Mouse (Mus musculus) heart, embryonic 10.5 days (tissue): ENCODE results near the gene Laptm5. TPM values are rescaled to one million over a fixed set of nuclear protein-coding genes. Genes with fewer than 3 reads are reported as not detected.

Experiments
- DNase-seq: peaks from one replicate; pipeline ENCODE4 v3.0.0-alpha.2; 2017; ENCODE audit warnings: low spot score
- H3K27ac ChIP-seq: fragments of 300-500 bp; sonication (generic); 2 replicates; pipeline ENCODE4 v1.5.1; 2016; ENCODE audit warnings: mild to moderate bottlenecking
- H3K27me3 ChIP-seq: fragments of 300-500 bp; sonication (generic); 2 replicates; pipeline ENCODE4 v1.6.1; 2016; ENCODE audit warnings: mild to moderate bottlenecking; ENCODE audit not compliant: poor library complexity, insufficient read depth, severe bottlenecking
- H3K36me3 ChIP-seq: fragments of 300-500 bp; sonication (generic); 2 replicates; pipeline ENCODE4 v1.6.1; 2016; ENCODE audit warnings: mild to moderate bottlenecking, moderate library complexity
- H3K4me1 ChIP-seq: fragments of 300-500 bp; sonication (generic); 2 replicates; pipeline ENCODE4 v1.6.1; 2016; ENCODE audit warnings: mild to moderate bottlenecking
- H3K4me3 ChIP-seq: fragments of 300-500 bp; sonication (generic); 2 replicates; pipeline ENCODE4 v1.5.1; 2016; ENCODE audit warnings: mild to moderate bottlenecking, moderate library complexity
- H3K9me3 ChIP-seq: fragments of 300-500 bp; sonication (generic); 2 replicates; pipeline ENCODE4 v1.6.1; 2016; ENCODE audit warnings: mild to moderate bottlenecking, moderate library complexity
- WGBS: fragments of 180-500 bp; shearing (Covaris S2); methylation state at CpG from one replicate; pipeline ENCODE4 v1.1.7; 2016; 5-methylcytosine and 5-hydroxymethylcytosine counted together
- polyA plus RNA-seq: library from polyadenylated mRNA; unstranded; fragments of >200 nt; fragmentation: Nextera tagmentation; extraction: Ambion mirVana; gene quantifications from 2 replicates; pipeline ENCODE4 v1.2.1, GENCODE M21; 2016

The Laptm5 gene
- polyA plus RNA-seq, 1 experiment from 2014 or later = 19.5 TPM

DNA sequence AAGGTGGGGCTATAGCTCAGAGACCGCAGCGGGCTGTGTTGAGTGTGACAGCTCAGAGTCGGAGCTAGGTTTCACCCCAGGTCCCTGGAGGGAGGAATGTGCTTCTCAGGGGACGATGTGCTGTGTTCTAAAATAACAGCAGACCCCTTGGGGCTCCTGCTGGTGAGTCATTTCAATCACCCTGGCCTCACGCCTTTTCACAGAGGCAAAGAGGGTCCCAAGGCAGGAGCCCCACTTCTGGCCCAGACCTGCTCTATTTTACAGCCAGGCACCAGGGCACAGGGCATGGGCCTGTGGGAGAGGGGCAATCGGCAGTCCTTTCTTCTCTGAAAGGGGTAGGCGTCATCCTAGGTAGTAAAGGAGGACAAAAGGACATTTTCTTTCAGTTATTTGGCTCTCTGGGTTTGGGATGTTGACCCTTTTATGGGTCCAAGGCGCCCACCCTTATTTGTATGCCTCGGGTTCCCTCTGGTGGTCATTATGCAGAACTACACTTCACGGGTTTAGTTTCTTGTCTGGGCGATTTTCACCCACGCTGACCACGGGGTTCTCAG lies 34.2 kb downstream of the Laptm5 start:
- WGBS = 20% methylated on average over 13 of the region's 13 CpGs
- DNase-seq = no peak
- peaks cover 22% of the 10 kb centered on the region for H3K4me1 ChIP-seq
- peaks cover 59% of the 10 kb centered on the region for H3K27me3 ChIP-seq
- no peaks in the 10 kb centered on the region for H3K36me3 ChIP-seq
- no peak overlapping the region for H3K4me3 ChIP-seq
- no peak overlapping the region for H3K27ac ChIP-seq
- no peaks in the 10 kb centered on the region for H3K9me3 ChIP-seq

- no peaks in the 10 kb centered on the region for H3K9me3 ChIP-seq
- 79% methylated on average over 35 of the region's 35 CpGs for WGBS
- no peak overlapping the region for H3K4me3 ChIP-seq
- H3K36me3 ChIP-seq = no peaks in the 10 kb centered on the region
- 0 out of 2 replicates have a peak, but pooled peaks cover 9% of the 10 kb centered on the region for H3K4me1 ChIP-seq
- H3K27ac ChIP-seq = no peak overlapping the region
- no peak for DNase-seq
- H3K27me3 ChIP-seq = peaks cover 46% of the 10 kb centered on the region
Observed at GRCm38 (mm10) chr4:130949821-130950384, 37.0 kb downstream of the Laptm5 start.

DNA sequence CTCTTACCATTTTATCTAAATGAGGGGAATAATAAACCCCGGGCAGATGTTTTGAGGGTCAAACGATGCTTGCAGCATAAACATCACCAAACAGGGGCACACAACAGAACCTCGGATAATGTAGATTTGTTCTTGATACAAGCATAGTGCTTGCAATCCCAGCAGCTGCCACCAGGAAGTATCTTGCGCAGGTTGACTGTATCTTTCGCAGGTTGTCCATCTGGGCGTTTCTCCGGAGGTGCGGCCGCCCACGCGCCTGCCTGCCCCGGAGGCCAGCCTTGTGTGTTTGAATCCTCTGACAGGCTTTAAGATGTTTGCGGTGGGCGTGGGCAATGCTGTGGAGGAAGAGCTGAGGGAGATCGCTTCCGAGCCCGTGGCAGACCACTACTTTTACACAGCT lies 39.6 kb downstream of the Laptm5 start:
- H3K4me1 ChIP-seq = 0 out of 2 replicates have a peak, but pooled peaks cover 4% of the 10 kb centered on the region
- no peak overlapping the region for H3K4me3 ChIP-seq
- H3K27ac ChIP-seq = no peak overlapping the region
- 37% methylated on average over 17 of the region's 17 CpGs for WGBS
- no peaks in the 10 kb centered on the region for H3K9me3 ChIP-seq
- DNase-seq = no peak
- H3K36me3 ChIP-seq = no peaks in the 10 kb centered on the region
- H3K27me3 ChIP-seq = peaks cover 41% of the 10 kb centered on the region; the same call in 1 of the 2 replicates

- Histone ChIP-seq H3K36me3 (no peaks in the 10 kb centered on the region), H3K9me3 (no peaks in the 10 kb centered on the region), H3K27ac (no peak overlapping the region), H3K4me1 (0 out of 2 replicates have a peak, but pooled peaks cover 4% of the 10 kb centered on the region), H3K4me3 (no peak overlapping the region), H3K27me3 (peaks cover 36% of the 10 kb centered on the region; the same call in 1 of the 2 replicates)
- no peak for DNase-seq
- WGBS = 84% methylated on average over 10 of the region's 10 CpGs
Observed at GRCm38 (mm10) chr4:130957156-130957555, 44.2 kb downstream of the Laptm5 start.

- no peak for DNase-seq
- Histone ChIP-seq H3K9me3 (no peaks in the 10 kb centered on the region), H3K36me3 (no peaks in the 10 kb centered on the region), H3K4me3 (no peak overlapping the region), H3K27me3 (peaks cover 36% of the 10 kb centered on the region; the same call in 1 of the 2 replicates), H3K27ac (no peak overlapping the region), H3K4me1 (0 out of 2 replicates have a peak, but pooled peaks cover 4% of the 10 kb centered on the region)
- 65% methylated on average over 5 of the region's 5 CpGs for WGBS
Observed at GRCm38 (mm10) chr4:130958812-130959211, 45.9 kb downstream of the Laptm5 start.

DNA sequence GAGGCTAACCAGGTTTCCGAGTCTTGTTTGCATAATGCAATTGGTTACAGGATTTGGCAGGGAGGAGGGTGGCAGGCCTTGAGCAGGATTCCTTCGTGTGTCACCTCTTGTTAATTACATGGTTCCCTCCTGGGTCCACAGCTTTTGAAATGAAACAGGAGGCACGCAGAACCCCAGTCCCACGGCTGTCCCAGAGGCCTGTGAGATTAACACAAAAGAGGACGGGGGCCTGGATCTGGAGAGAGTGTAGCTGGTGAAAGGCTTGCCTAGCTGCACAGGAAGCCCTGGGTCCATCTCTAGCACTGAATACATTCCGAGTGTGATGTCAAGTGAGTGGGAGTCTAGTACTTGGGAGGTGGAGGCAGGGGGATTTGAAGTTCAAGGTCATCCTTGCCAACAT lies 46.8 kb downstream of the Laptm5 start:
- WGBS = 53% methylated on average over 6 of the region's 6 CpGs
- Histone ChIP-seq H3K9me3 (no peaks in the 10 kb centered on the region), H3K4me1 (0 out of 2 replicates have a peak, but pooled peaks cover 4% of the 10 kb centered on the region), H3K27me3 (peaks cover 27% of the 10 kb centered on the region; the same call in 1 of the 2 replicates), H3K36me3 (no peaks in the 10 kb centered on the region), H3K27ac (no peak overlapping the region), H3K4me3 (no peak overlapping the region)
- no peak for DNase-seq

DNA sequence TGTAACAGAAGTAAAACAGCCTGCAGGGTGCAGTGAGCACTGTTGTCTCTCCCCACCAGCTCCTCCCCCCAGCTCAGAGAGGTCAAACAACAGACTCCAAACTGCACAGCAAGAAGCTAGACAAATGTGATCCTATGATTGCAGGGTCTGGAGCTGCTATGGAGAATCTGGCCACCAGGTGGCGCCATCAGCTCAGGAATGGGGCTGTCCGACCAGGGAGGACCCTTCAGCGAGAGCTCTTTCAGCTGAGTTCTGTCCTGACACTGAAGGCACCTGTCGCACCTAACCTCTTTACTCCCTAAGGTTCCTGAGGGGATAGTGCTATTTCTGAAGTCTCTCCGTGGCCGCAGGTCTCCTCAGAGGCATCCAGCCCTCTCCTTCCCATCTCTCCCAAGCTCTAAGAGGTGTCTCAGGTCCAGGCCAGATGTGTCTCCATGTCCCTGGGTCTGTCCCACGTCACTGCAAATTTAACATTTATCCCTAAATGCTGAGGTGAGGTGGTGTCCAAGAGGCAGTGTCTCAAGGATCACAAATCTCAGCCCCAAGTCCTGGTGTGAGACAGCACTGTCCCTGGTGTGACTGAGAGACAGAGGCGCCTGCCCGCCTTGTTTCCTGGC lies 47.3 kb downstream of the Laptm5 start:
- Histone ChIP-seq H3K36me3 (no peaks in the 10 kb centered on the region), H3K27ac (no peak overlapping the region), H3K4me3 (no peak overlapping the region), H3K27me3 (peaks cover 23% of the 10 kb centered on the region; the same call in 1 of the 2 replicates), H3K4me1 (0 out of 2 replicates have a peak, but pooled peaks cover 4% of the 10 kb centered on the region), H3K9me3 (no peaks in the 10 kb centered on the region)
- 29% methylated on average over 9 of the region's 9 CpGs for WGBS
- peak; percentile 83 for DNase-seq

DNA sequence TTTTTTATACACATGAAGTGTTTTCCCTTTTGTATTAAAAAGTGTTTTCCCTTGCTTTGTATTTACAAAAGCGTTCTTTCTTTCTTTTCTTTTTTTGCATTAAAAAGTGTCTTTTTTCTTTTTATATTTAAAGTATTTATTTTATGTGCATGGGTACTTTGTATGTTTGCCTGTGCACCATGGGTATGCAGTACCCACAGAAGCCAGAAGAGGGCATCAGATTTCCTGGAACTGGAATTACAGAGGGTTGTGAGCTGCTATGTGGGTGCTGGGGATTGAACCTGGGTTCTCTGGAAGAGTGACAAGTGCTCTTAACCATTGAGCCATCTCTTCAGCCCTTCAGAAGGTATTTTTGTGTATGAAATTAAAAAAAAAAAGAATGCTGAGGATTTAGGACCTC lies 58.4 kb downstream of the Laptm5 start:
- Histone ChIP-seq H3K4me3 (no peak overlapping the region), H3K27ac (no peak overlapping the region), H3K9me3 (no peaks in the 10 kb centered on the region), H3K4me1 (no peaks in the 10 kb centered on the region), H3K27me3 (peaks cover 12% of the 10 kb centered on the region; the same call in 1 of the 2 replicates), H3K36me3 (no peaks in the 10 kb centered on the region)
- DNase-seq = no peak
- WGBS = 88% methylated on average over 1 of the region's 1 CpGs

DNA sequence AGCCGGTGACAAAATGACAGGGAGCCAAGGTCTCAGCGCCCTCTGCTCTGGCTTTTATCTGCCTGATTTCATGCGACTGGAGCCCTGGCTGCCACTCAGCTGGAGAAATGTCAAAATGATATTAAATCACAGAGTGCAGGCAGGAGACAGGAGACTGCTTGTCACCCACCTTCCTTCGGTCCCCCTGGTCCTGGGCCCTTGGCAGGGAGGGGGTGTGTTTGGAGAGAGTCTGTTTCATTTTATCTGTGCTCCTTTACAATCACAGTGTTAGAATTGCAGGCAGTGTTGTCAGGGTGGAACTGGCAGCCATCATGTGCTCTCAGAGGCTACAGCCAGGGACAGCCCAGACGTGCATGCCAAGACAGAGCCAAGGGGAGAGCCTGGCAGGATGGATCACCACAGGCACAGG lies 59.5 kb downstream of the Laptm5 start:
- H3K36me3 ChIP-seq = no peaks in the 10 kb centered on the region
- no peak overlapping the region for H3K4me3 ChIP-seq
- DNase-seq = no peak
- no peaks in the 10 kb centered on the region for H3K4me1 ChIP-seq
- 0 out of 2 replicates have a peak, but pooled peaks cover under 1% of the 10 kb centered on the region for H3K27me3 ChIP-seq
- no peaks in the 10 kb centered on the region for H3K9me3 ChIP-seq
- H3K27ac ChIP-seq = no peak overlapping the region
- 58% methylated on average over 5 of the region's 5 CpGs for WGBS

- DNase-seq = no peak
- Histone ChIP-seq H3K27ac (no peak overlapping the region), H3K4me1 (no peaks in the 10 kb centered on the region), H3K36me3 (no peaks in the 10 kb centered on the region), H3K27me3 (no peaks in the 10 kb centered on the region), H3K9me3 (no peaks in the 10 kb centered on the region), H3K4me3 (no peak overlapping the region)
- WGBS = 69% methylated on average over 19 of the region's 19 CpGs
Observed at GRCm38 (mm10) chr4:130973332-130974263, 60.7 kb downstream of the Laptm5 start.

DNA sequence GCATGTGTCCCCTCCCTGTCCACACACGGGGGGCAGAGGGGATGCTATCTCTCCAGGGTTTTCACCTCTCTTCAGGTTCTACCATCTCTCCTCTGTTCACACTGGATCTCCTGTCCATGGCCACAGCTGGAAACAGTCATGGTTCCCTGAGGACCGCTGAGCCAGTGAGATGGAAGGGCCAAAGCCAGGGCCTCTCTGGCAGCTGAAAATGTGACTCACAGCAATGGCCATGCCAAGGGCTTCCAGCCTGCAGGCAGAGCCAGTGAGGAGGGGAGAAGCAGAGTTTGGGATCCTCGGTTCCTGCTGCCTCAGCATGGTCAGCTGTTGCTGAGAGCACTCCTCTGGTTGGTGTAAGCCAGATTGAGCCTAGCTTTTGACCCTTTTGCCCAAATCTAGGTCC lies 66.1 kb downstream of the Laptm5 start:
- Histone ChIP-seq H3K36me3 (no peaks in the 10 kb centered on the region), H3K4me3 (no peak overlapping the region), H3K4me1 (no peaks in the 10 kb centered on the region; the same call in 1 of the 2 replicates), H3K27me3 (0 out of 2 replicates have a peak, but pooled peaks cover 7% of the 10 kb centered on the region), H3K27ac (no peak overlapping the region), H3K9me3 (no peaks in the 10 kb centered on the region)
- WGBS = 70% methylated on average over 3 of the region's 3 CpGs
- DNase-seq = no peak

DNA sequence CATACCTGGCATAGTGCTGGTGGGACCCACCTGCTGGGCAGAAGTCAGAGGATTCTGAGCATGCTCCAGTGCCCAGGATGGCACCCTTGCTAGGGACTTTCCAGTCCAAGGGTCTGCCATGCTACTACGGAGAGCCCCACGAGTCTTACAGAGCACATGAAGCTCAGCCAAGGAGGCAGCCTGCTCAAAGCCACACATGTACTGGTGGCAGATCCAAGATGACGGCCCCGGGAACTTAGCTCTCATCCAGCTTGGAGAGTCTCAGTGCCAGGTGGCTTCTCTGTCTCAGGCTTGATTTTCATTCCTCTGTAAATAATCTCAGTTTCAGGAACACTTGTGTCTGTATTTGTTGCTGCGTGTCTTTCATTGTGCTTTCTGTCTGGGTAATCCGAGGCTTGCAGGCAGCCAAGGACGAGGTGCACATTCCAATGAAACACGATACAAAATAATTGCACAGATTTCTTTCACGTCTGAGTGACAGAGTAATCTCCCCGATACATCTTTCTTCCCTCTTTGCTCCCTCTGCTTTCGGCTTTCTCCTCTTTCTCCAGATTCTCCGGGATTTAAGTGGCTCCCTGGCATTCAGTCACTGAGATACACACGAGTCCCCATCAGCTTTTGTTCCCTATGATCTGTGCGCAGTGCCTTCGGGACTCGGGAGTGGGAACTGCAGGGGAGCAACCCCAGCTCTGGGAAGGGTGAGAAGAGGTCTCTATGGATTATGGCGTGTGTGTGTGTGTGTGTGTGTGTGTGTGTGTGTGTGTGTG lies 71.7 kb downstream of the Laptm5 start:
- DNase-seq = no peak
- Histone ChIP-seq H3K27ac (no peak overlapping the region), H3K27me3 (no peaks in the 10 kb centered on the region), H3K4me1 (peaks cover under 1% of the 10 kb centered on the region; the same call in 1 of the 2 replicates), H3K9me3 (no peaks in the 10 kb centered on the region), H3K4me3 (no peak overlapping the region), H3K36me3 (no peaks in the 10 kb centered on the region)
- 76% methylated on average over 17 of the region's 17 CpGs for WGBS
